Mouse (Mus musculus) lung, adult 2 months (tissue): ENCODE data around the gene Ptprm.

Experiments used
- CTCF ChIP-seq: fragments of 200-500 bp; IDR thresholded peaks from 2 replicates; pipeline ENCODE4 v1.5.1; 2011; ENCODE audit warnings: mild to moderate bottlenecking, low read length, control low read depth; ENCODE audit not compliant: insufficient read depth
- POLR2A ChIP-seq: fragments of 200-500 bp; IDR thresholded peaks from 2 replicates; pipeline ENCODE4 v1.6.1; 2011; ENCODE audit warnings: low read depth, mild to moderate bottlenecking, control low read depth, low read length, borderline replicate concordance; ENCODE audit errors: extremely low read depth

GRCm38 (mm10) chr17:66894181-66894580 lies 460.1 kb downstream of the Ptprm start:
- TF ChIP-seq CTCF = no peak
- no peak for TF ChIP-seq POLR2A
